Mouse (Mus musculus) testis, adult 2 months (tissue): ENCODE results near the gene Tstd1. TPM values are rescaled to one million over a fixed set of nuclear protein-coding genes. Genes with fewer than 3 reads are reported as not detected.

ENCODE experiments used
- H3K27ac ChIP-seq: fragments of 200-500 bp; 2 replicates; pipeline ENCODE4 v1.5.1; 2012; ENCODE audit warnings: low read depth, low read length; ENCODE audit not compliant: control insufficient read depth, insufficient read depth
- H3K27me3 ChIP-seq: fragments of 200-500 bp; 2 replicates; pipeline ENCODE4 v1.6.1; 2012; ENCODE audit warnings: mild to moderate bottlenecking, low read length, moderate library complexity; ENCODE audit not compliant: control insufficient read depth, insufficient read depth
- H3K36me3 ChIP-seq: fragments of 200-500 bp; 2 replicates; pipeline ENCODE4 v1.6.1; 2012; ENCODE audit warnings: mild to moderate bottlenecking, low read length; ENCODE audit not compliant: control insufficient read depth, insufficient read depth
- H3K4me1 ChIP-seq: fragments of 200-500 bp; 2 replicates; pipeline ENCODE4 v1.6.1; 2012; ENCODE audit warnings: low read length; ENCODE audit not compliant: control insufficient read depth, insufficient read depth
- H3K4me3 ChIP-seq: fragments of 200-500 bp; 2 replicates; pipeline ENCODE4 v1.5.1; 2012; ENCODE audit warnings: low read depth, mild to moderate bottlenecking, low read length, moderate library complexity, mixed read lengths; ENCODE audit not compliant: control insufficient read depth
- CTCF ChIP-seq: fragments of 200-500 bp; IDR thresholded peaks from 2 replicates; pipeline ENCODE4 v1.5.1; 2012; ENCODE audit warnings: low read depth, mild to moderate bottlenecking, inconsistent platforms, low read length, moderate library complexity; ENCODE audit not compliant: control insufficient read depth, insufficient read depth, insufficient replicate concordance
- POLR2A ChIP-seq: fragments of 200-500 bp; IDR thresholded peaks from 2 replicates; pipeline ENCODE4 v1.6.1; 2012; ENCODE audit warnings: low read depth, mild to moderate bottlenecking, inconsistent platforms, low read length, moderate library complexity; ENCODE audit not compliant: control insufficient read depth
- polyA plus RNA-seq: library from polyadenylated mRNA; depleted of rRNA; stranded (reverse); fragments of >200 nt; gene quantifications from 2 replicates; pipeline ENCODE4 v1.2.3, GENCODE M21; 2012

Gene Tstd1
- polyA plus RNA-seq, 1 experiment: 1.4 TPM

DNA sequence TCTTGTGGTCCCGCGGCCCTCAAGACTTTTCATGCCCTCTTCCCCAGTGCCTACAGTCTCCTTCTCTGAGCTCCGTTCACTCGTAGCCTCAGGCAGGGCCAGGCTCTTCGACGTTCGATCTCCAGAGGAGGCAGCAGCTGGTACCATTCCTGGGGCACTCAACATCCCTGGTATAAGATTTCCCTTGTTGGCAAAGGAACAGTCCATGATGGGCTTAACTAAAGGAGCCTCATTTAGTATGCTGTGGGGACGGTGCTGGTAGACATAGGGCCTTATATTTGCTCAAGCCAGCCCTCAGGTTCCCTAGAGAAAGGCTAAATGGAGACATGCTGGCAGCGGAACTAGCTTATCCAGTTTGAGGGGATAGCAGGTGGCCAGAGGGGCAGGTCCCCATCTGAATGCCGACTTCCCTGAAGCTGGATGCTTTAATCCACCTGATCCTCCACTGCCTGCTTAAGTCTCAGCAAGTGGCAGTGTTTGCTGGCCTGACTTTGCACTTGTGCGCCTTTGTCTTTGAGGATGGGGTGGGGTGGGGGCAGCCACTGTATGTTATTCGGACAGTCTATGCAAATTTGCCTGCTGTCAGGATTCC is 715 bp downstream of the Tstd1 start:
- Histone ChIP-seq H3K36me3 (no peaks in the 10 kb centered on the region), H3K27me3 (no peaks in the 10 kb centered on the region), H3K4me1 (peaks cover under 1% of the 10 kb centered on the region; the same call in 1 of the 2 replicates), H3K27ac (no peak overlapping the region), H3K4me3 (no peak overlapping the region)
- TF ChIP-seq CTCF (no peak), POLR2A (no peak)

DNA sequence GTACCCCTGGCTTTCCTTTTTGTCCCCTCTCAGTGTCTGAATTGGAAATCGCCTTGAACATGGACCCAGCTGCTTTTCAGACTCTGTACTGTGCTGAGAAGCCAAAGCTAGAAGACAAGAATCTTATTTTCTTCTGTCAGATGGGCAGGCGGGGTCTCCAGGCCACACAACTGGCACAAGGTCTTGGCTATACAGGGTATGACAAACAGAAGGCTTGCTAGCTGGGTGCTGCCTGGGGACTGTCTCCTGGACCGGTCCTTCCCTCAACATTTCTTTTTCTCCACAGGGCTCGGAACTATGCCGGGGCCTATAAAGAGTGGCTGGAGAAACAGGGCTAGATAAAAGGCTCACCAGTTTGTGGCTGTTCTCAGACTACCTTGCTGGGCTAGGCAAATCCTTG is 1.2 kb downstream of the Tstd1 start:
- no peak overlapping the region for H3K27ac ChIP-seq
- H3K36me3 ChIP-seq: no peaks in the 10 kb centered on the region
- H3K4me3 ChIP-seq: no peak overlapping the region
- no peaks in the 10 kb centered on the region for H3K4me1 ChIP-seq
- TF ChIP-seq POLR2A: no peak
- TF ChIP-seq CTCF: no peak
- H3K27me3 ChIP-seq: no peaks in the 10 kb centered on the region

DNA sequence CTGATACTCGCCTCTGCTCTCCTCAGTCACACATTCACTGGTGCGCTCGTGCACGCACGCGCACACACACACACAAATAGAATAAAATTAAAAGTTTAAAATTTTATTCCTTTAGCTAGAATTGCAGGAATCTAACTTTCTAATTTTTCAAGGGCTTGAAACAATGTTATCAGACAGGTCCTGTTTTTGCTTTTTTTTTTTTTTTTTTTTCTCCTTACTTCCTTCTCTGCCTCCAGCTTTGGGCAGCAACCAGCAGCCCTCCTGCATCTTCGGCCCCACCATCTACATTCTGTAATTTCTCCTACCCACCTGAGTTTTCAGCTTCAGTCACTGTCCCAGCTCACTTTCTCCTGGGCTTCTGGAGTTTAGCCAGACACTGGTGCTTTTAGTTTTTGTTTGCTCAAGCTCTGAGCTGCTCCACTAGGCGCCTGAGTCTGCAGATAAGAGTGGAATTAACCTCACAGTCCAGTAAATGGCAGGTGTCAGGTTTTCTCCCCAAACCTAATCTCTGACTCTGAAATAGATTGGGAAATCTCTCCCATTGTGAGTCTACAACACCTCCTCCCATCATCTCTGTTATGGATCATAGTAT is 3.9 kb downstream of the Tstd1 start:
- H3K27me3 ChIP-seq: no peaks in the 10 kb centered on the region
- no peak for TF ChIP-seq POLR2A
- no peak for TF ChIP-seq CTCF
- H3K36me3 ChIP-seq: no peaks in the 10 kb centered on the region
- H3K4me3 ChIP-seq: no peak overlapping the region
- no peaks in the 10 kb centered on the region for H3K4me1 ChIP-seq
- no peak overlapping the region for H3K27ac ChIP-seq

DNA sequence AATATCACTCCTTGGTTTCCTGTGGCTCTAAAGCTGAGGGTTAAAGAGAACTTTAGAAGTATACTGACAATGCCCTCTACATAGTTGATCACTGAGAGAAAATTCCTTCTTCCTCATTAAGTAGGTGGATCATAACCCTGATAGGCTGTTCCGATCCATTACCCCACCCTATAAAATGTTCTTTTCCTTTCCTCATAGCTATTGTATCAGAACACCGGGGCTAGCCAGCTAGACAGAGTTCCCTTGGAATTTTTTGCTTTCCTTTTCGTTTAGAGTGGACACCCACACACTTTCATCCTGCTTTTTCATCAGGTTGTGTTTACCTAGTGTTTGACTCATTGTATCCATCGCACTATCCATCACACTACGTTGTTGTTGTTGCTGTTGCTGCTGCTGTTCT is 6.0 kb downstream of the Tstd1 start:
- Histone ChIP-seq H3K4me3 (no peak overlapping the region), H3K27me3 (no peaks in the 10 kb centered on the region), H3K27ac (no peak overlapping the region; the same call in 1 of the 2 replicates), H3K4me1 (no peaks in the 10 kb centered on the region), H3K36me3 (no peaks in the 10 kb centered on the region)
- TF ChIP-seq POLR2A (no peak), CTCF (no peak)

DNA sequence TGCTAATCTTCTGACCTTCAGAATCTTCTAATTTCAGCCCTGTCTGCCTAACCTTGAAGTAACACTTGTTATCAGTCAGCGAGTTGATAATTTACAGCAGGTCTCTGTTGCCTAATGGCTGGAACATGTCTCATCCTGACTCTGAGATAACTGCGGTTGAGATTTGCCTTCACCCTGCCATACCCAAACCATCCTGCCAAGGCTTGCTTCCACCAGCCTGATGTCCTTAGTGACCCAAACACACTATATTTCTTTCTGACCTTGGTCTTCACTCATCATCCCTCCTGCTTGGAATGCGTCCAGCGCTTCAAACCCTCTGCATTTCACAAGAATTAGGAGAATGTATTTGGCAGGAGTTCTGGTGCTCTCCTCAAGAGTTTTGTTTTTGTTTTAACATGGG is 6.5 kb downstream of the Tstd1 start:
- Histone ChIP-seq H3K27ac (peak overlapping the region; percentile 39; the same call in 1 of the 2 replicates), H3K4me3 (no peak overlapping the region), H3K4me1 (no peaks in the 10 kb centered on the region), H3K27me3 (no peaks in the 10 kb centered on the region), H3K36me3 (no peaks in the 10 kb centered on the region)
- TF ChIP-seq POLR2A (no peak), CTCF (no peak)

DNA sequence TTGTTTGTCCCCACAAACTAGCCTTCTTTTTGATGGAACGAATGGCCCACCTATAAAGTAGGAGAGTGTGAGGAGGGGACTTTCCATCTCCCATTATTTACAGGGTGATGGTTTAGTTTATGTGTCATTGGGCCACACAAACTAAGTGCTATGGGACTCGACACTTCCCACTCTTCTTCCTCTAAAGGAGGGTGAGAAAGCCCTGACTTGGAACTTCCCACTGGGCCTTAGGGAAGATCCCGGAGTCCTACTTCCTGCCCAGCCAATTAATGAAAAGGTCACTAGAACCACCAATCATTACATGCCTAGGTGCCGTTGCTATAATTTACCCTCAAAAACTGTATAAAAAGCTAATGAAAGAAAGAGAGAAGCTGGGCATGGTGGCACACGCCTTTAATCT is 13.5 kb downstream of the Tstd1 start:
- Histone ChIP-seq H3K36me3 (no peaks in the 10 kb centered on the region), H3K4me1 (peaks cover 3% of the 10 kb centered on the region), H3K4me3 (no peak overlapping the region), H3K27me3 (no peaks in the 10 kb centered on the region), H3K27ac (no peak overlapping the region)
- TF ChIP-seq CTCF: no peak
- TF ChIP-seq POLR2A: no peak

DNA sequence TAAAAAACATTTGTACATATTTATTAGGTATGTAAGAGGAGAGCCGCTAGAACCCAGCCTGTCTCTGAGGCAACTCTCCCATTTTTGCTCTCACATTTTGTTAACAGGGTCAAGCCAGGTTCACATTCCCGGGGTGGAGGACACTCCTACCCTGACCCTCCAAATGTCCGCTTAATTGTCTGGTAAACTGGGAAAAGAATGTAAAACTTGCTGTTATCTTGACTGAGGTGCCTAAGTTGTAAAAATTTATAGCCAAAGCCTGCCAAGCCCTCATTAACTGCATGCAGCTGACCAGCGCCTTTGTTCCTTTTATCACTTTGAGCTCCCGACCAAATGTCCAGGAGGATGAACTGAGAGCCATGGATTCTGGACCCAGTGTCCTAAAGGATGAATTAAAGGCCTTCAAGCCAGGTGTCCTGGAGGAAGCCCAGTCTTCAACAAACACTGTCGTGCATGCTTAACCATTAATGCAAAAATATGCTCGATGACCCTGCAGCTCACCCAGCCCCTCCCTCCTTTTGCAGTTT is 16.7 kb downstream of the Tstd1 start:
- H3K36me3 ChIP-seq: no peaks in the 10 kb centered on the region
- TF ChIP-seq CTCF (no peak), POLR2A (no peak)
- H3K27me3 ChIP-seq: no peaks in the 10 kb centered on the region
- peaks cover 13% of the 10 kb centered on the region for H3K4me1 ChIP-seq
- H3K27ac ChIP-seq: no peak overlapping the region
- H3K4me3 ChIP-seq: no peak overlapping the region
